Mouse (Mus musculus) myocyte (in vitro differentiated cells): Measurements from ENCODE around the gene Acsl1. TPM values are rescaled to one million over a fixed set of nuclear protein-coding genes. Genes with fewer than 3 reads are reported as not detected.

ENCODE experiments used
- H3K27me3 ChIP-seq: one replicate; pipeline ENCODE4 v1.6.1; 2011; ENCODE audit not compliant: control insufficient read depth, insufficient read depth, insufficient read length
- H3K36me3 ChIP-seq: one replicate; pipeline ENCODE4 v1.6.1; 2011; ENCODE audit not compliant: control insufficient read depth, insufficient read depth
- H3K4me2 ChIP-seq: one replicate; pipeline ENCODE4 v1.6.1; 2011; ENCODE audit warnings: low read depth, control low read depth
- H3K4me3 ChIP-seq: one replicate; pipeline ENCODE4 v1.5.1; 2011; ENCODE audit warnings: mild to moderate bottlenecking, control low read depth, moderate library complexity
- H3K79me2 ChIP-seq: one replicate; pipeline ENCODE4 v1.6.1; 2011; ENCODE audit not compliant: control insufficient read depth, insufficient read depth
- H3ac ChIP-seq: one replicate; pipeline ENCODE4 v1.6.1; 2011; ENCODE audit not compliant: control insufficient read depth, insufficient read length
- CEBPB ChIP-seq: IDR thresholded peaks from 2 replicates; pipeline ENCODE4 v1.6.1; 2011; ENCODE audit warnings: mild to moderate bottlenecking, moderate library complexity; ENCODE audit not compliant: poor library complexity, insufficient read depth, severe bottlenecking
- E2F4 ChIP-seq: IDR thresholded peaks from one replicate; pipeline ENCODE4 v1.6.1; 2011; ENCODE audit warnings: mild to moderate bottlenecking, control low read depth, moderate library complexity; ENCODE audit not compliant: insufficient read depth
- MAX ChIP-seq: IDR thresholded peaks from one replicate; pipeline ENCODE4 v1.6.1; 2011; ENCODE audit warnings: low read depth, mild to moderate bottlenecking, control low read depth
- MYOD1 ChIP-seq, 3 experiments: IDR thresholded peaks; one replicate each; pipeline ENCODE4 v1.6.1; 2011; ENCODE audit warnings: control low read depth in 2 of 3, low read depth in 2 of 3, mild to moderate bottlenecking in 2 of 3, moderate library complexity in 1 of 3; ENCODE audit not compliant: insufficient read length in 2 of 3, control insufficient read depth in 1 of 3
- MYOG ChIP-seq, 3 experiments: IDR thresholded peaks; one replicate each; pipeline ENCODE4 v1.6.1; 2011; ENCODE audit warnings: control low read depth in 2 of 3, low read depth in 2 of 3, mild to moderate bottlenecking in 2 of 3; ENCODE audit not compliant: insufficient read length in 2 of 3, control insufficient read depth in 1 of 3, insufficient read depth in 1 of 3
- POLR2A ChIP-seq: IDR thresholded peaks from one replicate; pipeline ENCODE4 v1.6.1; 2011; ENCODE audit warnings: low read depth, mild to moderate bottlenecking, control low read depth, moderate library complexity; ENCODE audit not compliant: insufficient read length
- POLR2AphosphoS2 ChIP-seq: IDR thresholded peaks from one replicate; pipeline ENCODE4 v1.6.1; 2011; ENCODE audit warnings: low read depth, control low read depth; ENCODE audit not compliant: insufficient read length
- REST ChIP-seq: IDR thresholded peaks from one replicate; pipeline ENCODE4 v1.6.1; 2011; ENCODE audit warnings: mild to moderate bottlenecking, control low read depth, moderate library complexity; ENCODE audit not compliant: insufficient read depth, insufficient read length
- SRF ChIP-seq: IDR thresholded peaks from one replicate; pipeline ENCODE4 v1.6.1; 2011; ENCODE audit warnings: low read depth; ENCODE audit not compliant: control insufficient read depth, insufficient read length
- TCF12 ChIP-seq: IDR thresholded peaks from one replicate; pipeline ENCODE4 v1.6.1; 2011; ENCODE audit warnings: mild to moderate bottlenecking, control low read depth; ENCODE audit not compliant: poor library complexity, insufficient read depth, severe bottlenecking
- TCF3 ChIP-seq: IDR thresholded peaks from one replicate; pipeline ENCODE4 v1.6.1; 2011; ENCODE audit warnings: low read depth, control low read depth; ENCODE audit not compliant: insufficient read length
- USF1 ChIP-seq: IDR thresholded peaks from one replicate; pipeline ENCODE4 v1.6.1; 2011; ENCODE audit warnings: low read depth, mild to moderate bottlenecking, control low read depth, moderate library complexity
- polyA plus RNA-seq: library from polyadenylated mRNA; unstranded; fragments of >200 nt; fragmentation: generic; extraction: Trizol; gene quantifications from one replicate; pipeline ENCODE4 v1.2.1, GENCODE M21; 2012; ENCODE audit warnings: missing spikeins

Acsl1 gene
- polyA plus RNA-seq, 1 experiment, result 12.7 TPM

GRCm38 (mm10) chr8:46448606-46449005, 22.2 kb upstream of the Acsl1 start:
- Histone ChIP-seq H3K4me2 (no peak overlapping the region), H3K27me3 (no peaks in the 10 kb centered on the region)
- no peak for TF ChIP-seq TCF3
- no peak for TF ChIP-seq REST
- TF ChIP-seq POLR2AphosphoS2, result no peak
- no peak for TF ChIP-seq MAX
- no peak for TF ChIP-seq E2F4
- no peak for TF ChIP-seq POLR2A
- no peak for TF ChIP-seq SRF
- no peak for TF ChIP-seq CEBPB
- TF ChIP-seq MYOD1 (IDR thresholded peaks at IDR 0.05; ENCODE audit: control insufficient read depth in 1 of 3, insufficient read length in 2 of 3, low read depth in 2 of 3), result no peak
- TF ChIP-seq MYOG (IDR thresholded peaks at IDR 0.05; ENCODE audit: control insufficient read depth in 1 of 3, insufficient read depth in 1 of 3, insufficient read length in 2 of 3, low read depth in 2 of 3), result no peak
- TF ChIP-seq TCF12, result no peak
- TF ChIP-seq USF1, result no peak

GRCm38 (mm10) chr8:46449063-46449462, 21.8 kb upstream of the Acsl1 start:
- peak in 2 of 3 experiments; percentile 55 to 63 for TF ChIP-seq MYOD1 (IDR thresholded peaks at IDR 0.05; ENCODE audit: control insufficient read depth in 1 of 3, insufficient read length in 2 of 3, low read depth in 2 of 3)
- no peak for TF ChIP-seq MYOG (IDR thresholded peaks at IDR 0.05; ENCODE audit: control insufficient read depth in 1 of 3, insufficient read depth in 1 of 3, insufficient read length in 2 of 3, low read depth in 2 of 3)
- Histone ChIP-seq H3K27me3 (no peaks in the 10 kb centered on the region), H3K4me3 (no peak overlapping the region)

More at GRCm38 (mm10) chr8:46448606-46449005, 22.2 kb upstream of the Acsl1 start:
- H3K36me3 ChIP-seq, result no peaks in the 10 kb centered on the region
- H3ac ChIP-seq, result no peak overlapping the region
- H3K4me3 ChIP-seq, result no peak overlapping the region
- no peaks in the 10 kb centered on the region for H3K79me2 ChIP-seq

GRCm38 (mm10) chr8:46449723-46450251, 21.1 kb upstream of the Acsl1 start:
- H3K4me3 ChIP-seq, result no peak overlapping the region
- TF ChIP-seq REST, result no peak
- no peak for TF ChIP-seq USF1
- TF ChIP-seq CEBPB, result no peak
- TF ChIP-seq POLR2A, result no peak
- no peak for TF ChIP-seq E2F4
- no peak for TF ChIP-seq POLR2AphosphoS2
- TF ChIP-seq TCF3, result no peak
- no peaks in the 10 kb centered on the region for H3K36me3 ChIP-seq
- no peak overlapping the region for H3ac ChIP-seq
- no peak overlapping the region for H3K4me2 ChIP-seq
- no peaks in the 10 kb centered on the region for H3K79me2 ChIP-seq
- H3K27me3 ChIP-seq, result no peaks in the 10 kb centered on the region

More at GRCm38 (mm10) chr8:46449063-46449462, 21.8 kb upstream of the Acsl1 start:
- Histone ChIP-seq H3K4me2 (no peak overlapping the region), H3K79me2 (no peaks in the 10 kb centered on the region), H3K36me3 (no peaks in the 10 kb centered on the region), H3ac (no peak overlapping the region)

- no peak overlapping the region for H3K4me2 ChIP-seq
Observed at GRCm38 (mm10) chr8:46458215-46458811, 12.5 kb upstream of the Acsl1 start.

GRCm38 (mm10) chr8:46468400-46468799, 2.4 kb upstream of the Acsl1 start:
- TF ChIP-seq MYOD1 (IDR thresholded peaks at IDR 0.05; ENCODE audit: control insufficient read depth in 1 of 3, insufficient read length in 2 of 3, low read depth in 2 of 3), result peak in 1 of 3 experiments; percentile 22
- no peak for TF ChIP-seq CEBPB
- TF ChIP-seq MYOG (IDR thresholded peaks at IDR 0.05; ENCODE audit: control insufficient read depth in 1 of 3, insufficient read depth in 1 of 3, insufficient read length in 2 of 3, low read depth in 2 of 3), result peak in 1 of 3 experiments; percentile 25
- Histone ChIP-seq H3K27me3 (no peaks in the 10 kb centered on the region), H3ac (no peak overlapping the region), H3K36me3 (no peaks in the 10 kb centered on the region), H3K4me3 (no peak overlapping the region), H3K79me2 (no peaks in the 10 kb centered on the region), H3K4me2 (no peak overlapping the region)

More at GRCm38 (mm10) chr8:46458215-46458811, 12.5 kb upstream of the Acsl1 start:
- Histone ChIP-seq H3K4me3 (no peak overlapping the region), H3K79me2 (no peaks in the 10 kb centered on the region), H3K27me3 (no peaks in the 10 kb centered on the region), H3ac (no peak overlapping the region), H3K36me3 (no peaks in the 10 kb centered on the region)
- TF ChIP-seq CEBPB, result no peak
- no peak for TF ChIP-seq MYOD1 (IDR thresholded peaks at IDR 0.05; ENCODE audit: control insufficient read depth in 1 of 3, insufficient read length in 2 of 3, low read depth in 2 of 3)
- no peak for TF ChIP-seq TCF3
- no peak for TF ChIP-seq POLR2AphosphoS2
- TF ChIP-seq TCF12, result no peak
- no peak for TF ChIP-seq POLR2A
- no peak for TF ChIP-seq SRF
- no peak for TF ChIP-seq REST
- TF ChIP-seq E2F4, result no peak
- TF ChIP-seq MAX, result no peak
- TF ChIP-seq MYOG (IDR thresholded peaks at IDR 0.05; ENCODE audit: control insufficient read depth in 1 of 3, insufficient read depth in 1 of 3, insufficient read length in 2 of 3, low read depth in 2 of 3), result no peak
- no peak for TF ChIP-seq USF1
